Mouse (Mus musculus) left cerebral cortex, adult 2 months (tissue): Measurements from ENCODE around the gene Rasl12. TPM values are rescaled to one million over a fixed set of nuclear protein-coding genes. Genes with fewer than 3 reads are reported as not detected.

Experiments
- DNase-seq, 2 experiments: peaks; one replicate each; pipeline ENCODE4 v3.0.0; 2021 to 2022; ENCODE audit warnings: low spot score in 2 of 2, mixed read lengths in 1 of 2; ENCODE audit errors: extremely low spot score in 1 of 2
- H3K27ac ChIP-seq: fragments of 200-600 bp; 2 replicates; pipeline ENCODE4 v1.8.1; 2022
- H3K4me3 ChIP-seq: fragments of 200-600 bp; 2 replicates; pipeline ENCODE4 v1.8.1; 2022
- CTCF ChIP-seq: fragments of 200-600 bp; IDR thresholded peaks from 2 replicates; pipeline ENCODE4 v1.8.1; 2022; ENCODE audit warnings: antibody characterized with exemption, mild to moderate bottlenecking, moderate library complexity
- intact Hi-C: fragments of 180-260 bp; cut with DNase I; formaldehyde crosslinking; loops from one replicate; pipeline ENCODE4 v1.15.1; 2025
- total RNA-seq, 2 experiments: library from RNA; stranded (reverse); gene quantifications; 2 replicates each; pipeline ENCODE4 v1.2.3; 2021

The Rasl12 gene
- total RNA-seq, 2 experiments from 2014 or later = 2.3 to 3.2 TPM

GRCm38 (mm10) chr9:65394360-65394759 lies 3.9 kb upstream of the Rasl12 start:
- no peak for DNase-seq
- Histone ChIP-seq H3K27ac (no peak overlapping the region), H3K4me3 (no peak overlapping the region)
- intact Hi-C loops = no loop called here
- no peak for TF ChIP-seq CTCF

- DNase-seq = no peak
- Histone ChIP-seq H3K4me3 (no peak overlapping the region), H3K27ac (no peak overlapping the region)
- intact Hi-C loops = no loop called here
- no peak for TF ChIP-seq CTCF
These were observed 1.6 kb downstream of the Rasl12 start for GRCm38 (mm10) chr9:65399934-65400333.

DNA sequence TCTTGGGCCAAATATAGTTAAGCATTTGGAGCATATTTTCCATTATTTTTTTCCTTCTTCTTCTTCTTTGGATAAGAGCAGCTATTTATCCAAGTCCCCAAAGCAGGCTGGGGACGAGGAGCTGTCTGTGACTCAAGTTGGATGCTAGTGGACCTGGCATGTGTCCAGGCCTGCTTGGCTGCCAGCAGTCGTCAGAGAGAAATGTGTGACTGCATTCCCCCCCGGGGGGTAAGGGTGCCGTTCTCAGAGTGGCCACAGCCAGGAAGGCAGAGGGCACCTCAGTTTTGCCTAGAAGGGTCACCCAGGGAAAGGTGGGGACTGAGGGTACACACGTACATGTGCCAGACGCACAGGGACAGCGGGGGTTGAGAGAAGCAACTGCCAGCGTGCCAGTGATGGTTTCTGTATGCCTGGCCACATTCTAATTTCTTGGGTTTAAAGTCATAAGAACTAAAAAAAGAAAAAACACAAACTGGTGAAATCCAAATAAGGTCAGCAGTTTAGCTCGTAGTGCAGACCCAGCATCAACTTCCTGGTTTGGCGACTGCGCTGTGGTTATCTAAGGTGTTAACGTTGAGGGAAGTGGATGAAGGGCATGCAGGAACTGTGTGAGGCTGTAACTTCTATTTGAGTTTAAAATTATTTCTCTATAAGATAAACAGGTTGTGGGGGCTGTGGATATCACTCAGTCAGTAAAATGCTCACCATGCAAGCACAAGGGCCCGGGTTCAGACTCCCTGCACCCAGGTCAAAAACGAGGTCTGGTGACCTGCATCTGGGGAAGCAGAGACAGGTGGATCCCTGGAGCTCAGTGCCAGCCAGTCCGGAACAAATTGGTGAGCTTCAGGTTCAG lies 6.3 kb downstream of the Rasl12 start:
- intact Hi-C loops = no loop called here
- DNase-seq = peak; percentile 64 to 65
- Histone ChIP-seq H3K27ac (peak overlapping the region; percentile 51; the same call in 1 of the 2 replicates), H3K4me3 (no peak overlapping the region)
- TF ChIP-seq CTCF = no peak; the same call in 1 of the 2 replicates

DNA sequence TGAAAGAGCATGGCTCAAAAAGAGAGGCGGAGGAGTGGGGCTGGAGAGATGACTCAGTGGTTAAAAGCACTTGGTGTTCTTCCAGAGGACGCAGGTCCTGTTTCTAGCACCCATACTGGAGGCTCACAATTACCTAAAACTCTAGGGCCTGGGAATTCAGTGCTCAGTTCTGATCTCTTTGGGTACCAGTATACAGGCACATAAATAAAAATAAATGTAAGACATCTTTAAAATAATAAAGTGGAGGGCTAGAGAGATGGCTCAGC lies 6.8 kb downstream of the Rasl12 start:
- no peak overlapping the region for H3K4me3 ChIP-seq
- intact Hi-C loops = no loop called here
- TF ChIP-seq CTCF = no peak
- DNase-seq = no peak
- no peak overlapping the region for H3K27ac ChIP-seq

DNA sequence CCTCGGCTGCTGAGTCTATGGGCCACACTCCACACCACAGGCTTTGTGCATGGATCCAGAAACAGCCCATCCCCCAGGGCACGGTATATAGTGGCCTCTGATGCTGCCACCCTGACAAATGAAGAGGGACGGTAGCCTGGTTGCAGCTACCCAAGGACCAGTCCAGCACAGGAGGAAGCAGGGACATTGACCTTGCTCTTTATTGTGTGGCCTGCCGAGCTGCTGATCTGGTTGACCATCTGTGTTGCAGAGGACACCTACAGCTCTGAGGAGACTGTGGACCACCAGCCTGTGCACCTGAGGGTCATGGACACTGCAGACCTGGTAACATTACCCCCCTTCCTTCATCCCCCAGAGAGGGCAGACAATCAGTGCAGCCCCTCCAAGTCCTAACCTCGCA lies 9.0 kb downstream of the Rasl12 start:
- no peak for TF ChIP-seq CTCF
- intact Hi-C loops = no loop called here
- no peak overlapping the region for H3K4me3 ChIP-seq

GRCm38 (mm10) chr9:65407861-65408260 lies 9.6 kb downstream of the Rasl12 start:
- intact Hi-C loops = no loop called here
- DNase-seq = no peak
- Histone ChIP-seq H3K4me3 (no peak overlapping the region), H3K27ac (no peak overlapping the region)
- no peak for TF ChIP-seq CTCF

More for the DNA sequence above, 9.0 kb downstream of the Rasl12 start:
- H3K27ac ChIP-seq = no peak overlapping the region
- no peak for DNase-seq

GRCm38 (mm10) chr9:65408871-65409295 lies 10.6 kb downstream of the Rasl12 start:
- Histone ChIP-seq H3K27ac (no peak overlapping the region), H3K4me3 (no peak overlapping the region)
- intact Hi-C loops = no loop called here
- no peak for TF ChIP-seq CTCF
- DNase-seq = no peak

DNA sequence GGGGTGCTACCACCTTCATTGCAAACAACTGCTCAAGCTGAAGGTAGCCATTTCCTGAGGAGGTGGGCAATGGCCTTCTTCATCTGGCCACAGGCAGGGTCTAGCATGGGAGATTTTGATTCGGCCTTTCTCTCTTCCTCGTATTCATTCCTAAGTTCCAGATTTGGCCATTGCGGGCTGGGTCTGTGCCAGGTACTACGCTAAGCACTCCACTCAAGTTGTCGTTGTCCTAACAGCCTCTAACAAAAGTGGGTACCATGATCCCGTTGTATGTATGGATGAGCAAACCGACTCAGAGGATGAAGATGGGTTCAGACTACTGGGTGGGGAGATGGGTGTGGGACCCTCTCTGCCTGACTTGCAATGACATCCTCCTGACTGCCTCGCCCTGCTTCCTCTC lies 12.1 kb downstream of the Rasl12 start:
- no peak for DNase-seq
- H3K4me3 ChIP-seq = no peak overlapping the region
- no peak for TF ChIP-seq CTCF
- no peak overlapping the region for H3K27ac ChIP-seq
- intact Hi-C loops = no loop called here

GRCm38 (mm10) chr9:65411326-65411725 lies 13.0 kb downstream of the Rasl12 start:
- peak overlapping the region; percentile 37 for H3K27ac ChIP-seq
- H3K4me3 ChIP-seq = no peak overlapping the region
- DNase-seq = no peak
- no peak for TF ChIP-seq CTCF
- intact Hi-C loops = no loop called here

- Histone ChIP-seq H3K4me3 (no peak overlapping the region), H3K27ac (no peak overlapping the region)
- no peak for DNase-seq
- intact Hi-C loops = no loop called here
- TF ChIP-seq CTCF = no peak; the same call in none of the 2 replicates
These were observed 19.4 kb downstream of the Rasl12 start for GRCm38 (mm10) chr9:65417738-65418137.

- no peak overlapping the region for H3K27ac ChIP-seq
- TF ChIP-seq CTCF = no peak; the same call in none of the 2 replicates
- no peak overlapping the region for H3K4me3 ChIP-seq
- DNase-seq = no peak
- intact Hi-C loops = no loop called here
These were observed 21.3 kb downstream of the Rasl12 start for GRCm38 (mm10) chr9:65419633-65420032.

GRCm38 (mm10) chr9:65422760-65423501 lies 24.6 kb downstream of the Rasl12 start, which contains the start of gene Slc51b:
TSS of gene Slc51b (minus strand) at chr9:65422955.
- intact Hi-C loops = no loop called here
- no peak within 1 kb of the TSS for H3K27ac ChIP-seq
- no peak for DNase-seq
- H3K4me3 ChIP-seq = no peak within 1 kb of the TSS
- no peak for TF ChIP-seq CTCF

DNA sequence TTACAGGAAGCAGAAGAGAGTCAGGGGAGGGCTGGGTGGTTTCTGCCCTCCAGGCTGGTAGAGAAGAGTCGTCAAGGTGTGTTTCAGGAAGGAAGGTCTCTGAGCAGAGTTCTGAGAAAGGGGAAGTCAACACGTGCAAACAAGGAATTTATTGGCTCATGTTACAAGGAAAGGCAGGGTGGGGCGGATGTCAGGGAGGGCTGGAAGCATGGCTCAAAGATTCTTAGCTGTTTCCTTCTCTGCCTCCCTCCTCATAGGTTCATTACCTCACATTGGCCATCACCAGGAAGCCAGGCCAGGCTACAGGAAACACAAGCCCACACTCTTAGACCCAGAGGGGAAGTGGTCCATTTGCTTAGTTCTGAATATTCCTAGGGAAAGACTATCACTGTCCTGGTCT lies 26.1 kb downstream of the Rasl12 start:
- no peak overlapping the region for H3K27ac ChIP-seq
- no peak overlapping the region for H3K4me3 ChIP-seq
- no peak for TF ChIP-seq CTCF
- intact Hi-C loops = no loop called here
- no peak for DNase-seq
